Mouse (Mus musculus) G1E (cell line): ENCODE measurements at regions not wholly inside any gene's neighbourhood (a gene's known extent, or its start where the extent isn't known, plus 50 kb on each side); places are given as distances from the start of the nearest gene placed in this dataset.

Experiments used
- ATAC-seq: 2 replicates; pipeline ENCODE4 v1.8.0; 2016; ENCODE audit warnings: mild to moderate bottlenecking; ENCODE audit not compliant: insufficient number of reproducible peaks, poor library complexity, low FRiP score, severe bottlenecking; ENCODE audit errors: extremely low read depth
- DNase-seq: peaks from one replicate; pipeline ENCODE4 v3.0.0; 2012; ENCODE audit warnings: low spot score
- H3K27me3 ChIP-seq: 2 replicates; pipeline ENCODE4 v1.6.1; 2012; ENCODE audit warnings: mild to moderate bottlenecking, low read length, inconsistent platforms; ENCODE audit not compliant: insufficient read depth
- H3K36me3 ChIP-seq: replicated peaks from 2 replicates; pipeline ENCODE3; 2012; ENCODE audit warnings: mild to moderate bottlenecking, inconsistent platforms
- H3K4me1 ChIP-seq: 2 replicates; pipeline ENCODE4 v1.6.1; 2012; ENCODE audit warnings: low read depth, low read length, inconsistent platforms, mixed read lengths; ENCODE audit not compliant: insufficient read depth
- H3K4me3 ChIP-seq: 2 replicates; pipeline ENCODE4 v1.5.1; 2012; ENCODE audit warnings: low read depth, mild to moderate bottlenecking, inconsistent platforms, low read length, moderate library complexity, mixed read lengths
- H3K9me3 ChIP-seq: replicated peaks from 2 replicates; pipeline ENCODE4 v1.6.1; 2012; ENCODE audit warnings: inconsistent platforms
- CTCF ChIP-seq: IDR thresholded peaks from 2 replicates; pipeline ENCODE4 v1.5.1; 2012; ENCODE audit warnings: low read depth, low read length, inconsistent platforms, mixed read lengths
- GATA1 ChIP-seq: IDR thresholded peaks from 2 replicates; pipeline ENCODE4 v1.6.1; 2012; ENCODE audit warnings: borderline replicate concordance, low read length, inconsistent platforms, mixed read lengths
- GATA2 ChIP-seq: IDR thresholded peaks from 2 replicates; pipeline ENCODE4 v1.6.1; 2012; ENCODE audit warnings: low read depth, low read length, inconsistent platforms, borderline replicate concordance
- POLR2AphosphoS5 ChIP-seq: IDR thresholded peaks from 2 replicates; pipeline ENCODE4 v1.6.1; 2012; ENCODE audit warnings: low read depth, low read length, inconsistent platforms; ENCODE audit not compliant: insufficient replicate concordance
- TAL1 ChIP-seq: conservative IDR thresholded peaks from 2 replicates; pipeline ENCODE4 v1.6.1; 2012; ENCODE audit warnings: low read depth, low read length, inconsistent platforms, mixed read lengths

GRCm38 (mm10) chr8:9131249-9131648 is 440.9 kb upstream of the Arglu1 start:
- Histone ChIP-seq H3K27me3 (no peaks in the 10 kb centered on the region), H3K9me3 (no peaks in the 10 kb centered on the region), H3K36me3 (no peaks in the 10 kb centered on the region), H3K4me3 (no peak overlapping the region), H3K4me1 (no peaks in the 10 kb centered on the region)
- DNase-seq (no peak), ATAC-seq (no peak)
- TF ChIP-seq CTCF (no peak), POLR2AphosphoS5 (no peak), GATA1 (no peak), TAL1 (no peak), GATA2 (no peak)

GRCm38 (mm10) chr8:9124503-9124902 is 434.2 kb upstream of the Arglu1 start:
- TF ChIP-seq POLR2AphosphoS5 (no peak), TAL1 (no peak), CTCF (no peak), GATA2 (no peak), GATA1 (no peak)
- DNase-seq (no peak), ATAC-seq (no peak)
- H3K4me1 ChIP-seq: no peaks in the 10 kb centered on the region
- no peaks in the 10 kb centered on the region for H3K36me3 ChIP-seq
- no peaks in the 10 kb centered on the region for H3K9me3 ChIP-seq
- H3K27me3 ChIP-seq: no peaks in the 10 kb centered on the region
- H3K4me3 ChIP-seq: no peak overlapping the region

GRCm38 (mm10) chr8:9117809-9118737 is 427.8 kb upstream of the Arglu1 start:
- TF ChIP-seq GATA2 (no peak), TAL1 (no peak)
- ATAC-seq (no peak), DNase-seq (no peak)
- H3K36me3 ChIP-seq: no peaks in the 10 kb centered on the region
- no peaks in the 10 kb centered on the region for H3K4me1 ChIP-seq
- no peak overlapping the region for H3K4me3 ChIP-seq
- H3K9me3 ChIP-seq: no peaks in the 10 kb centered on the region
- no peaks in the 10 kb centered on the region for H3K27me3 ChIP-seq

GRCm38 (mm10) chr8:9095980-9096379 is 405.7 kb upstream of the Arglu1 start:
- Histone ChIP-seq H3K9me3 (no peaks in the 10 kb centered on the region), H3K4me3 (no peak overlapping the region), H3K36me3 (no peaks in the 10 kb centered on the region), H3K27me3 (0 out of 2 replicates have a peak, but pooled peaks cover 2% of the 10 kb centered on the region), H3K4me1 (no peaks in the 10 kb centered on the region)
- TF ChIP-seq GATA2 (no peak), POLR2AphosphoS5 (no peak), GATA1 (no peak), TAL1 (no peak), CTCF (no peak)
- DNase-seq: no peak
- ATAC-seq: no peak

GRCm38 (mm10) chr8:9094002-9094401 is 403.7 kb upstream of the Arglu1 start:
- ATAC-seq: no peak
- DNase-seq: no peak
- Histone ChIP-seq H3K36me3 (no peaks in the 10 kb centered on the region), H3K4me1 (no peaks in the 10 kb centered on the region), H3K27me3 (0 out of 2 replicates have a peak, but pooled peaks cover 2% of the 10 kb centered on the region), H3K9me3 (no peaks in the 10 kb centered on the region), H3K4me3 (no peak overlapping the region)
- TF ChIP-seq POLR2AphosphoS5 (no peak), GATA1 (no peak), GATA2 (no peak), TAL1 (no peak), CTCF (no peak)

GRCm38 (mm10) chr8:9093356-9093755 is 403.0 kb upstream of the Arglu1 start:
- TF ChIP-seq GATA2 (no peak), CTCF (no peak), POLR2AphosphoS5 (no peak), TAL1 (no peak), GATA1 (no peak)
- 0 out of 2 replicates have a peak, but pooled peaks cover 2% of the 10 kb centered on the region for H3K27me3 ChIP-seq
- no peaks in the 10 kb centered on the region for H3K9me3 ChIP-seq
- no peak overlapping the region for H3K4me3 ChIP-seq
- ATAC-seq: no peak
- H3K4me1 ChIP-seq: no peaks in the 10 kb centered on the region
- DNase-seq: no peak
- no peaks in the 10 kb centered on the region for H3K36me3 ChIP-seq
